Mouse (Mus musculus): ENCODE results near the gene Myrf. TPM values are rescaled to one million over a fixed set of nuclear protein-coding genes. Genes with fewer than 3 reads are reported as not detected.
"Not testable (repeated sequence)": the region's sequence is repeated elsewhere in the genome, so short reads cannot be mapped to it uniquely, and the experiment has no call there.

Myrf gene
- polyA plus RNA-seq, 1 experiment, result 0.44 TPM

DNA sequence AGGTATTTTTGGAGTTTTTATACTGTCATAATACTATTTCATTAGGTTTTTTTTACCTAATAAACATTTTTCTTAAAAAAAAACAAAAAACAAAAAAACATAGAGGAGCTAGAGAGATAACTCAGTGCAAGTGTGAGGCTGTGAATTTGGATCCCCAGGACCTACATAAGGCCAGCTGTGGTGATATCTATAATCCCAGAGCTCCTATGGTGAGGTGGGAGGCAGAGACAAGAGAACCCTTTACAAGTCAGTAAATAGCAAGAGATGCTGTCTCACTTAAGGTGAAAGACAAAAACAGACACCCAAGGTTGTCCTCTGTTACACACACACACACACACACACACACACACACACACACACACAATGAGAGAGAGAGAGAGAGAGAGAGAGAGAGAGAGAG, 71.4 kb downstream of the Myrf start:
- no peak overlapping the region for H3K4me3 ChIP-seq (ENCODE audit: insufficient read depth, low read depth, low read length)
- H3K4me1 ChIP-seq (ENCODE audit: control insufficient read depth, insufficient read depth, insufficient read length, low read length), result peaks cover 5% of the 10 kb centered on the region
- no peak overlapping the region for H3K27ac ChIP-seq (replicated peaks; ENCODE audit: low read depth, low read length)

DNA sequence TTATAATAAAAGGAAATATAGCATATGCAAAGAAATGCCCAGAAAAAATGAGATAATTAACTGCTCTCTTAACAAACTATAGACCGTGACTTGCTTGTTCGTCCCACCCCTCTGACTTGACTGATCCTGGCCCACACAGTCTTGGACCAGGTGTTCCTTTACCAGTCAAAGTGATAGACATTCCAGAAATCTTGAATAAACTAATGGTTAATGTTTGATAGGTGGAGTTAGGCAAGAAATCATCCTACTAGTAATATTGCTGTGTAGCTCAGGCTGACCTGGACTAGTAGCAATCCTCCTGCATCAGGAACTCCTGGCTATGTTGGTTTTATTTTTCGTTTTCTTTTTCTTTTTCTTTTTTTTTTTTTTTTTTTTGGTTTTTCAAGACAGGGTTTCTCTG, 72.1 kb downstream of the Myrf start:
- peaks cover 5% of the 10 kb centered on the region for H3K4me1 ChIP-seq (ENCODE audit: control insufficient read depth, insufficient read depth, insufficient read length, low read length)
- no peak overlapping the region for H3K27ac ChIP-seq (replicated peaks; ENCODE audit: low read depth, low read length)
- H3K4me3 ChIP-seq (ENCODE audit: insufficient read depth, low read depth, low read length), result no peak overlapping the region

GRCm38 (mm10) chr19:10167951-10168350, 72.6 kb downstream of the Myrf start:
- H3K27ac ChIP-seq (replicated peaks; ENCODE audit: low read depth, low read length), result no peak overlapping the region
- H3K4me1 ChIP-seq (ENCODE audit: control insufficient read depth, insufficient read depth, insufficient read length, low read length), result peaks cover 5% of the 10 kb centered on the region; the same call in 1 of the 2 replicates
- no peak overlapping the region for H3K4me3 ChIP-seq (ENCODE audit: insufficient read depth, low read depth, low read length)

DNA sequence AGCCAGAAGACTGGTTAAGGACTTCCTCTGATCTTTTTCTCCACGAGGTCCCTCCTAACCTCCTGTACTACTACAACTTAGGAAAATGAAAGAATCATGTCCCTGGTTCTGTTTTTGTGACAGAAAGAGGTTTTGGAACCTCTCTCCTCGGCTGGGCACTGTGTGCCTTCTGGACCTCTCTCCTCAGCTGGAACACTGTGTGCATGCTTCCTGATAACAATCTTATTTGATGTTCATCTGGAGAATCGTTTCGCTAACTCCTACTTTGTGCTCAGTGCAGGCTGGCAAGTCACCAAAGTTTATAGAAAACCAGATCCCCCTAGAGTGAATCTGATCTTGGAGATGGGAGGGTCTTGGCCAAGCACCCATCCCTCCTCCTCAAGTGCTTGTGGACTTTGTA, 73.4 kb downstream of the Myrf start:
- Histone ChIP-seq H3K27ac (replicated peaks; ENCODE audit: low read depth, low read length) (no peak overlapping the region), H3K4me1 (ENCODE audit: control insufficient read depth, insufficient read depth, insufficient read length, low read length) (peaks cover 5% of the 10 kb centered on the region; the same call in 1 of the 2 replicates), H3K4me3 (ENCODE audit: insufficient read depth, low read depth, low read length) (no peak overlapping the region)

DNA sequence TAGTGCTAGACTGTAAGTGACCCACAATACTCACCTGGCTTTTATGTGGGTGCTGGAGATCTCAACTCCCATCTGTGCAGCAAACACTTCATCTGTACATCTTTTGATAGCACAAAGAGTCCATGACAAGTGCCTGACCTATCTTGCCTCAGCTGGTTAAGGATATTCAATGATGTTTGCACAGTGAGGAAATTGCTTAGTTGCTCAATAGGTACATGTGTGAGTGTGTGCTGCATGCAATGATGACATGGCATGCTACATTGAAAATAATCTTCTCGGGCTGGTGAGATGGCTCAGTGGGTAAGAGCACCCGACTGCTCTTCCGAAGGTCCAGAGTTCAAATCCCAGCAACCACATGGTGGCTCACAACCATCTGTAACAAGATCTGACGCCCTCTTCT, 74.6 kb downstream of the Myrf start:
- H3K4me3 ChIP-seq (ENCODE audit: insufficient read depth, low read depth, low read length); H3K27ac ChIP-seq (replicated peaks; ENCODE audit: low read depth, low read length); H3K4me1 ChIP-seq (ENCODE audit: control insufficient read depth, insufficient read depth, insufficient read length, low read length): not testable (repeated sequence)

GRCm38 (mm10) chr19:10163896-10164295, 76.7 kb downstream of the Myrf start:
- H3K4me1 ChIP-seq (ENCODE audit: control insufficient read depth, insufficient read depth, insufficient read length, low read length), result no peaks in the 10 kb centered on the region
- no peak overlapping the region for H3K4me3 ChIP-seq (ENCODE audit: insufficient read depth, low read depth, low read length)
- H3K27ac ChIP-seq (replicated peaks; ENCODE audit: low read depth, low read length), result no peak overlapping the region

Other genes with a start within 250 kb of the Myrf start
- not detected in 2 replicates for gene Best1, start 239.1 kb downstream of the Myrf start, polyA plus RNA-seq (2012; ENCODE audit: insufficient read depth, insufficient read length, missing spikeins)
- 4.8 and 7.5 TPM in 2 replicates for gene Rab3il1, start 239.1 kb downstream of the Myrf start, polyA plus RNA-seq (2012; ENCODE audit: insufficient read depth, insufficient read length, missing spikeins)
- 31.1 and 34.2 TPM in 2 replicates for gene Fads3, start 199.2 kb downstream of the Myrf start, polyA plus RNA-seq (2012; ENCODE audit: insufficient read depth, insufficient read length, missing spikeins)
- 7.1 and 9.6 TPM in 2 replicates for gene Fads2, start 139.0 kb downstream of the Myrf start, polyA plus RNA-seq (2012; ENCODE audit: insufficient read depth, insufficient read length, missing spikeins)
- 11.0 and 13.5 TPM in 2 replicates for gene Fads1, start 57.9 kb downstream of the Myrf start, polyA plus RNA-seq (2012; ENCODE audit: insufficient read depth, insufficient read length, missing spikeins)
- 175 and 198 TPM in 2 replicates for gene Tmem258, start 36.7 kb downstream of the Myrf start, polyA plus RNA-seq (2012; ENCODE audit: insufficient read depth, insufficient read length, missing spikeins)
- 1.4 and 2.1 TPM in 2 replicates for gene Fen1, start 36.6 kb downstream of the Myrf start, polyA plus RNA-seq (2012; ENCODE audit: insufficient read depth, insufficient read length, missing spikeins)
- gene Dagla, start 64.1 kb upstream of the Myrf start, polyA plus RNA-seq (2012; ENCODE audit: insufficient read depth, insufficient read length, missing spikeins), result 11.9 and 14.2 TPM in 2 replicates
- 2.3 TPM in 2 replicates for gene Syt7, start 148.3 kb upstream of the Myrf start, polyA plus RNA-seq (2012; ENCODE audit: insufficient read depth, insufficient read length, missing spikeins)
- gene Lrrc10b, start 216.7 kb upstream of the Myrf start, polyA plus RNA-seq (2012; ENCODE audit: insufficient read depth, insufficient read length, missing spikeins), result not detected in 2 replicates
- gene Ppp1r32, start 242.2 kb upstream of the Myrf start, polyA plus RNA-seq (2012; ENCODE audit: insufficient read depth, insufficient read length, missing spikeins), result not detected in 2 replicates